Mouse (Mus musculus): ENCODE results near the gene Cbln1.

DNA sequence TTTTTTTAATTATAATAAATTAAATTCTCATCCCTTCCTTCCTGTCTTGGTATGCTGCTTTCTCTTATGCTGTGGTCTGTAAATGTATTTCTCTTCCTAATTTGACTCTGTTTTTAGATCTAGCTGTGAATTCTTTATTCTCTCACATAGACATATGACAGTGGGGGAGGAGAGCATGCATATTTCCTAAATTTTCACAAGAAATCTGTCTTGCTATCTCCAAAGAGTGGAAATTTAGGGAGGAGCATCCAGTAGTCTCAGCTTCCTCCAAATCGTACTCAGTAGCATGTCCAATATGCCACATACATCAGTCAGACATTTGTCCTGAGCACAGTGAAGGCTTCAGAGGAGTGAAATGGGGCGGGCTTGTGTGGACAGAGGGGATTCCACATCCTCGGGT, 40.9 kb upstream of the Cbln1 start:
- TF ChIP-seq GATA1 (IDR thresholded peaks at IDR 0.05; ENCODE audit: borderline replicate concordance, low read length) (no peak), FLI1 (IDR thresholded peaks at IDR 0.05; ENCODE audit: low read length) (no peak)
